Mouse (Mus musculus) heart, adult 2 months (tissue): ENCODE results near the gene Ccnb1.

ENCODE experiments used
- CTCF ChIP-seq: fragments of 200-600 bp; IDR thresholded peaks from 2 replicates; pipeline ENCODE4 v1.8.1; 2022; ENCODE audit warnings: antibody characterized with exemption, mild to moderate bottlenecking, moderate library complexity
- EP300 ChIP-seq: fragments of 200-500 bp; IDR thresholded peaks from 2 replicates; pipeline ENCODE4 v1.6.1; 2011; ENCODE audit warnings: low read depth, low read length, control low read depth; ENCODE audit not compliant: insufficient read depth
- POLR2A ChIP-seq: fragments of 200-500 bp; IDR thresholded peaks from 2 replicates; pipeline ENCODE4 v1.6.1; 2011; ENCODE audit warnings: mild to moderate bottlenecking, low read depth, low read length, control low read depth; ENCODE audit not compliant: insufficient read depth

GRCm38 (mm10) chr13:100774704-100775103, 11.7 kb downstream of the Ccnb1 start:
- no peak for TF ChIP-seq POLR2A
- TF ChIP-seq CTCF = no peak
- no peak for TF ChIP-seq EP300
